Mouse (Mus musculus) midbrain, embryonic 15.5 days (tissue): Measurements from ENCODE around the gene Txn1. TPM values are rescaled to one million over a fixed set of nuclear protein-coding genes. Genes with fewer than 3 reads are reported as not detected.

Experiments
- ATAC-seq: fragments of 200-750 bp; cut with Nextera tagmentation; replicated peaks from 2 replicates; pipeline ENCODE4 v1.8.0; 2017; ENCODE audit warnings: moderate TSS enrichment
- H3K27ac ChIP-seq: fragments of 300-500 bp; sonication (generic); 2 replicates; pipeline ENCODE4 v1.5.1; 2015; ENCODE audit warnings: mild to moderate bottlenecking, inconsistent platforms
- H3K27me3 ChIP-seq: fragments of 300-500 bp; sonication (generic); replicated peaks from 2 replicates; pipeline ENCODE4 v1.6.1; 2015; ENCODE audit warnings: inconsistent platforms
- H3K36me3 ChIP-seq: fragments of 300-500 bp; sonication (generic); replicated peaks from 2 replicates; pipeline ENCODE4 v1.6.1; 2015; ENCODE audit warnings: inconsistent platforms
- H3K4me1 ChIP-seq: fragments of 300-500 bp; sonication (generic); 2 replicates; pipeline ENCODE4 v1.6.1; 2015; ENCODE audit warnings: inconsistent platforms
- H3K4me2 ChIP-seq: fragments of 300-500 bp; sonication (generic); 2 replicates; pipeline ENCODE4 v1.6.1; 2015; ENCODE audit warnings: inconsistent platforms, mild to moderate bottlenecking, moderate library complexity
- H3K4me3 ChIP-seq: fragments of 300-500 bp; sonication (generic); 2 replicates; pipeline ENCODE4 v1.5.1; 2015; ENCODE audit warnings: mild to moderate bottlenecking, inconsistent platforms
- H3K9ac ChIP-seq: fragments of 300-500 bp; sonication (generic); 2 replicates; pipeline ENCODE4 v1.6.1; 2015; ENCODE audit warnings: mild to moderate bottlenecking, inconsistent platforms
- H3K9me3 ChIP-seq: fragments of 300-500 bp; sonication (generic); 2 replicates; pipeline ENCODE4 v1.6.1; 2016; ENCODE audit warnings: inconsistent platforms
- WGBS: fragments of 180-500 bp; shearing (Covaris S2); methylation state at CpG from one replicate; pipeline ENCODE4 v1.1.7; 2015; ENCODE audit warnings: mixed read lengths; 5-methylcytosine and 5-hydroxymethylcytosine counted together
- polyA plus RNA-seq: library from polyadenylated mRNA; unstranded; fragments of >200 nt; fragmentation: Nextera tagmentation; extraction: Ambion mirVana; gene quantifications from 2 replicates; pipeline ENCODE4 v1.2.1, GENCODE M21; 2015

Gene Txn1
- polyA plus RNA-seq, 1 experiment from 2014 or later: 255 TPM

DNA sequence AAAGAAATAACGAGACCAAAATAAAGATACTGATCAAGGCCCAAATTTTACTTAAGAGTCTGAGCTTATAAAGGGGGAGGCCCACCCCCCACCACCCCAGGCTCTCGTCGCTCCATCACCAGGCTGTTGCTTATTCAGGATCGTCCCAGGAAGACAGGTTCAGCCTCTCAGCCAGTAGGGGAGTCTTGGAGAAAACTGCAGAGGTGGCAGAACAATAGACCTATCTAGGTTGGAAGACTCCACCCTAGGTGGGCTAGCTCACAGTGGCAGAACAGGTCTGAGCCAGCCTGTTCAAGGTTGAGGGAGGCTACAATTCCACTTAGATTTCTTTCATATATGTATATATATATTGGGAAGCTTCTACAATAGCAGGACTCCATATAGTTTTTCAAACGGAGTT is 22.0 kb downstream of the Txn1 start:
- H3K36me3 ChIP-seq: no peaks in the 10 kb centered on the region
- H3K9me3 ChIP-seq: no peaks in the 10 kb centered on the region
- H3K4me3 ChIP-seq: no peak overlapping the region
- H3K4me2 ChIP-seq: no peak overlapping the region
- no peak overlapping the region for H3K9ac ChIP-seq
- H3K27ac ChIP-seq: no peak overlapping the region
- 77% methylated on average over 5 of the region's 5 CpGs for WGBS
- no peaks in the 10 kb centered on the region for H3K4me1 ChIP-seq
- H3K27me3 ChIP-seq: no peaks in the 10 kb centered on the region
- no peak for ATAC-seq

GRCm38 (mm10) chr4:57930559-57931170 is 25.5 kb downstream of the Txn1 start:
- 76% methylated on average over 5 of the region's 5 CpGs for WGBS

DNA sequence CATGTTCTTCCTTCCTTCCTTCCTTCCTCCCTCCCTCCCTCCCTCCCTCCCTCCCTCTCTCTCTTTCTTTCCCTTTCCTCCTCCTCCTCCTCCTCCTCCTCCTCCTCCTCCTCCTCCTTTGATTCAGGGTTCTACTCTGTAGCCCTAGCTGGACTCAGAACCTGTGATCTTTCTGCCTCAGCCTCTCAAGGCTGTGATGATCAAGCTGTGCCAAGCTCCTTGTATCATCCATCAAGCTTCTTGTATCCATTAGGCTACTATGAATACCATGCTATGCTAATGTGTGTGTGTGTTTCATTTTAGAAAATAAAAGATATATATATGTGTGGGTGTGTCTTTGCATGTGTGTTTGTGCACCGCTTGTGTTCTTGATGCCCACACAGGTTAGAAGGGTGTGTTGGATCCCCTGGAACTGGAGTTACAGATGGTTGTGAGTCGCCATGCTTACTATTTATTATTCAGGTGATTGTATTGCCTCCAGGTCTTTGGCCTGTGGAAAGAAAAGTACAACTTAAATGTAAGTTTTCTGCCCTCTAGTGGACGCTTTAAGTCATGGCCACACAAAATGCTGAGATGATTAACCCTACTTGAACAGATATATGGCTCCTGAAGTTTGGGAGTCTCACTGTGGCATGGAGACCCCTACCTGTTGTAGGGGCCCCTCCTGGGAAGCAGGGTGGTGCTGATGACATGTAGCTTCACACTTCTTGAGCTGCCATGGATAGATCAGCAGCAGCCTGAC is 28.6 kb downstream of the Txn1 start:
- Histone ChIP-seq H3K9me3 (no peaks in the 10 kb centered on the region), H3K9ac (no peak overlapping the region), H3K36me3 (no peaks in the 10 kb centered on the region), H3K4me3 (no peak overlapping the region), H3K4me2 (no peak overlapping the region), H3K27me3 (no peaks in the 10 kb centered on the region), H3K4me1 (no peaks in the 10 kb centered on the region), H3K27ac (no peak overlapping the region)
- ATAC-seq: peak; percentile 69
- 22% methylated on average over 3 of the region's 3 CpGs for WGBS

More at GRCm38 (mm10) chr4:57930559-57931170, 25.5 kb downstream of the Txn1 start:
- Histone ChIP-seq H3K27ac (no peak overlapping the region), H3K4me1 (no peaks in the 10 kb centered on the region), H3K9me3 (no peaks in the 10 kb centered on the region), H3K27me3 (no peaks in the 10 kb centered on the region), H3K9ac (no peak overlapping the region), H3K4me3 (no peak overlapping the region), H3K4me2 (no peak overlapping the region), H3K36me3 (no peaks in the 10 kb centered on the region)
- ATAC-seq: no peak

DNA sequence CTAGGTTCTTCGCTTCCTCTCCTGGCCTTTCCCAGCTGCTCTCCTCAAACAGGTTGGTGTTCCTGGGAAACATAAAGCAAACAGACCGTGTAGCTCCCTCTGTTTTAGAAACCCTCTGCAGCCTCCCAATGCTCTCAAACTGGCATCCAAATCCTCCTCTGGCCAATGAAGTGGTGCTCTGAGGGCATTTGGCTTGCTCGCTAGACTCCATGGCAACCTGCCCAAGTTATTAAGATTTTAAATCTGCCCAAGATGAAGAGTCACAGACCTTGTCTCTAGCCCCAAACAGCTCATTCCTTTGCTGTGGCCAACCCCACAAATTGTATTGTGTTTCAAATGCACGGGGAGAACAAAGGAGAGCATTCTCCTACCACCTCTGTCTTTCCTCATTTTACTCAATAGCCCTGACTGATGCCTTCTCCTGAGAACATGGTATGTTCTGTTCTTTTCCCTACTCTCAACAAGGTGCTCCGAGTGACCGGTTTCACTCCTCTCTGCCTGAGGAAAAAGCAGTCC is 31.6 kb downstream of the Txn1 start:
- WGBS: 75% methylated on average over 6 of the region's 6 CpGs

GRCm38 (mm10) chr4:57922171-57922570 is 34.0 kb downstream of the Txn1 start:
- H3K27me3 ChIP-seq: no peaks in the 10 kb centered on the region
- H3K36me3 ChIP-seq: no peaks in the 10 kb centered on the region
- 29% methylated on average over 5 of the region's 5 CpGs for WGBS
- no peak overlapping the region for H3K9ac ChIP-seq
- no peak overlapping the region for H3K27ac ChIP-seq
- H3K4me1 ChIP-seq: peaks cover 3% of the 10 kb centered on the region; the same call in 1 of the 2 replicates
- H3K4me2 ChIP-seq: no peak overlapping the region
- no peak for ATAC-seq
- H3K9me3 ChIP-seq: no peaks in the 10 kb centered on the region
- H3K4me3 ChIP-seq: no peak overlapping the region

More for the DNA sequence above, 31.6 kb downstream of the Txn1 start:
- no peak overlapping the region for H3K4me3 ChIP-seq
- no peaks in the 10 kb centered on the region for H3K27me3 ChIP-seq
- H3K36me3 ChIP-seq: no peaks in the 10 kb centered on the region
- H3K9me3 ChIP-seq: no peaks in the 10 kb centered on the region
- peaks cover 3% of the 10 kb centered on the region; the same call in 1 of the 2 replicates for H3K4me1 ChIP-seq
- H3K4me2 ChIP-seq: no peak overlapping the region
- no peak overlapping the region for H3K27ac ChIP-seq
- ATAC-seq: no peak
- no peak overlapping the region for H3K9ac ChIP-seq

DNA sequence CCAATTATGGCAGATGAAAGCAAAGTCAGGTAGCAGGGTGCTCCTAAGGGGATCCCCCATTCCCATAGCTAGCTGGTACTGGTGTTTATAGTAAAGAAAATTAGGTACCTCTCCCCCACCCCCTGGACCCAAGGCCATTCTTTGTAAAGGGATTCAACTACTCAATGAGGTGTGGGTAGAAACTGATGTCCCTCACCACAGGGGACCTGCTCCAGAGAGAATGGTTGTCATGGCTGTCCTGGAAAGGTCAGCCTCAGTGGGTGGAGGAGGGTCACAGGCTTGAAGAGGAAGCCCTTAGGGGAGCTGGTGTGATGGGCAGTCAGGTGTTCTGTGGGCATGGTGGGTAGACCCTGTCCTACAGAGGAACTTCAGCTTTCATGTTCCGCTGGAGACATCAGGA is 35.7 kb downstream of the Txn1 start:
- Histone ChIP-seq H3K4me1 (peaks cover 3% of the 10 kb centered on the region; the same call in 1 of the 2 replicates), H3K4me2 (no peak overlapping the region), H3K27me3 (no peaks in the 10 kb centered on the region), H3K9ac (no peak overlapping the region), H3K27ac (no peak overlapping the region), H3K9me3 (no peaks in the 10 kb centered on the region), H3K4me3 (no peak overlapping the region), H3K36me3 (no peaks in the 10 kb centered on the region)
- no peak for ATAC-seq
- WGBS: 69% methylated on average over 1 of the region's 1 CpGs

GRCm38 (mm10) chr4:57919494-57920423 is 36.5 kb downstream of the Txn1 start:
- no peaks in the 10 kb centered on the region for H3K27me3 ChIP-seq
- no peaks in the 10 kb centered on the region for H3K36me3 ChIP-seq
- H3K9me3 ChIP-seq: no peaks in the 10 kb centered on the region
- peaks cover 3% of the 10 kb centered on the region; the same call in 1 of the 2 replicates for H3K4me1 ChIP-seq
- no peak overlapping the region for H3K9ac ChIP-seq
- ATAC-seq: no peak
- no peak overlapping the region for H3K4me2 ChIP-seq
- no peak overlapping the region for H3K27ac ChIP-seq
- H3K4me3 ChIP-seq: no peak overlapping the region
- 18% methylated on average over 8 of the region's 8 CpGs for WGBS

DNA sequence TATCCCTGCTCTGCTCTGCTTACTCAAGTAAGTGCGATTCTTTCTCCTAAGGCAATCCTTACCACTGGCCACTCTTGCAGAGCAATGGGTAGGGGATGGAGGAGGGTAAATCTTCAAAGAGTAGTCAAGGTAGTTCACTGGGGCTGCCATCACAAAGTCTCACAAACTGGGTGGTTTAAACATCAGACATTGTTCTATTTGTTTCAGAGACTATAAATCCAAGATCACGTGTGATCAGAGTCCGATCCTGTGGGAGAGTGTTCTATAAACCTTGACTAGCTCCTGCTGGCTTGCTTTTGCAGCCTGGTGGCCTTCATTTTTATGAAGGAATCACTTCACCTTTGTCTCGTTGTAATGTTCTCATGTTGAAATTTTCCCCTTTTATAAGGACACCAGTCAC is 39.5 kb downstream of the Txn1 start:
- no peaks in the 10 kb centered on the region for H3K27me3 ChIP-seq
- H3K27ac ChIP-seq: no peak overlapping the region
- ATAC-seq: no peak
- no peaks in the 10 kb centered on the region for H3K36me3 ChIP-seq
- H3K9me3 ChIP-seq: no peaks in the 10 kb centered on the region
- no peak overlapping the region for H3K9ac ChIP-seq
- WGBS: 80% methylated on average over 4 of the region's 4 CpGs
- H3K4me2 ChIP-seq: no peak overlapping the region
- peaks cover 3% of the 10 kb centered on the region; the same call in 1 of the 2 replicates for H3K4me1 ChIP-seq
- H3K4me3 ChIP-seq: no peak overlapping the region

- Histone ChIP-seq H3K4me3 (no peak within 1 kb of the TSS), H3K9ac (no peak within 1 kb of the TSS), H3K27ac (no peak within 1 kb of the TSS), H3K36me3 (no peaks in the 10 kb centered on the region), H3K4me1 (peaks cover 3% of the 10 kb centered on the region; the same call in 1 of the 2 replicates), H3K4me2 (no peak within 1 kb of the TSS), H3K27me3 (no peaks in the 10 kb centered on the region), H3K9me3 (no peaks in the 10 kb centered on the region)
- WGBS: 41% methylated on average over 9 of the region's 9 CpGs
- ATAC-seq: no peak
Observed at GRCm38 (mm10) chr4:57916201-57916661, 40.0 kb downstream of the Txn1 start, which contains the start of gene D630039A03Rik. TSS of gene D630039A03Rik (minus strand) at chr4:57916297.

DNA sequence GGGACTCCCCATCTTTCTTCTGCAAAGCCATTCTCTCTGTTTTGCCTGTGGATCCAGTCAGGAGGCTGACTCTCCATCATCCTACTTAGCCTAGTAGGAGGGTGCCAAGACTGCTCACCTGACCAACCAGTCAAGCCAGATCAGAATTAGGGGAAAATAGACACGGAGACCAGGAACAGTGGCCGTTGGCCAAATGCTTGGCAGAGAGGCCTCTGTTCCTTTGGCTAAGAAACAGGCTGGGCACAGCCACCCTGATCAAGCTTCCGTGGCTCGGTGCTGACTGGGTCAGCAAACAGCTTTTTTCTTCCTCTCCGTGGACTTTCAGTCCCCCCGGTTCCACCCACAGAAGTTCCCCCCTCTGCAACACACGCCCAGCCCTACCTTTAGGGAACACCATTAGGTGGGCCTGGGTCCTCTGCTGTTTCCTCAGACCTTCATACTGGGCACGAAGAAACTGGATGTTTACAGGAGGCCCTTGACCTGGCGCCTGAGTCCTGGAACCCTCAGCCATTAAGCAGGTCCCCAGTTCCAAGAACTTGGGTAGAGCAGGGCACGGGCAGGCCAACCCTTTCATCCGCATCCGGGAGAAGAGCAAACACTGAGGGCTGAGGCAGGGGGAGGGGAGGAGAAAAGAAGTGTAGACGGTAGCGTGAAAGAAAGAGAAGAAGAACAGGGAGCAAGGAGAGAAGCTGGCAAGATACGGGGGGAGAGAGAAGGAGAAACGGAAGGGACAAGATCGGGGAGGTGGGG is 40.8 kb downstream of the Txn1 start:
- whole genome bisulfite sequencing: 41% methylated on average over 17 of the region's 17 CpGs
- Histone ChIP-seq H3K27ac (no peak overlapping the region), H3K4me1 (peaks cover 3% of the 10 kb centered on the region; the same call in 1 of the 2 replicates), H3K36me3 (no peaks in the 10 kb centered on the region), H3K9me3 (no peaks in the 10 kb centered on the region), H3K27me3 (no peaks in the 10 kb centered on the region), H3K4me2 (no peak overlapping the region), H3K9ac (no peak overlapping the region), H3K4me3 (no peak overlapping the region)
- no peak for ATAC-seq
